Mouse (Mus musculus) urinary bladder, postnatal 36 days (tissue): ENCODE data around the gene Sept9.
A peak's percentile ranks its signal among the peaks of the same experiment; 100 is the strongest.
"Not testable (repeated sequence)": the region's sequence is repeated elsewhere in the genome, so short reads cannot be mapped to it uniquely, and the experiment has no call there.

Source experiments
- DNase-seq, 2 experiments: peaks; one replicate each; pipeline ENCODE4 v3.0.0; 2022; ENCODE audit warnings: low spot score in 2 of 2, mixed read lengths in 1 of 2

Gene Sept9

GRCm38 (mm10) chr11:117312028-117312901 lies 112.8 kb downstream of the Sept9 start:
- DNase-seq: peak in 1 of 2 experiments; percentile 52

- no peak for DNase-seq
These were observed 113.5 kb downstream of the Sept9 start for GRCm38 (mm10) chr11:117312936-117313335.

GRCm38 (mm10) chr11:117313446-117313845 lies 114.0 kb downstream of the Sept9 start:
- DNase-seq: no peak

- peak in 1 of 2 experiments; percentile 74 for DNase-seq
These were observed 114.6 kb downstream of the Sept9 start for GRCm38 (mm10) chr11:117314026-117314425.

- no peak for DNase-seq
These were observed 115.1 kb downstream of the Sept9 start for GRCm38 (mm10) chr11:117314520-117314919.

GRCm38 (mm10) chr11:117315309-117315708 lies 115.8 kb downstream of the Sept9 start:
- peak; percentile 56 to 81 for DNase-seq

- no peak for DNase-seq
These were observed 117.2 kb downstream of the Sept9 start for GRCm38 (mm10) chr11:117316441-117317331.

- DNase-seq: no peak
These were observed 118.1 kb downstream of the Sept9 start for GRCm38 (mm10) chr11:117317429-117318101.

GRCm38 (mm10) chr11:117318202-117318601 lies 118.7 kb downstream of the Sept9 start:
- no peak for DNase-seq

- DNase-seq: no peak
These were observed 119.5 kb downstream of the Sept9 start for GRCm38 (mm10) chr11:117318731-117319542.

GRCm38 (mm10) chr11:117319543-117320335 lies 120.3 kb downstream of the Sept9 start:
- no peak for DNase-seq

GRCm38 (mm10) chr11:117320482-117320881 lies 121.0 kb downstream of the Sept9 start:
- DNase-seq: no peak

GRCm38 (mm10) chr11:117321311-117321971 lies 122.0 kb downstream of the Sept9 start:
- DNase-seq: no peak

GRCm38 (mm10) chr11:117322311-117322710 lies 122.8 kb downstream of the Sept9 start:
- DNase-seq: no peak

GRCm38 (mm10) chr11:117322730-117323579 lies 123.5 kb downstream of the Sept9 start:
- DNase-seq: no peak

GRCm38 (mm10) chr11:117323976-117324574 lies 124.6 kb downstream of the Sept9 start:
- DNase-seq: no peak

GRCm38 (mm10) chr11:117324718-117325117 lies 125.3 kb downstream of the Sept9 start:
- DNase-seq: not testable (repeated sequence)

- no peak for DNase-seq
These were observed 125.6 kb downstream of the Sept9 start for GRCm38 (mm10) chr11:117325131-117325467.
